Mouse (Mus musculus): ENCODE results near the gene Dnph1.
"Not testable (repeated sequence)": the region's sequence is repeated elsewhere in the genome, so short reads cannot be mapped to it uniquely, and the experiment has no call there.

The Dnph1 gene

GRCm38 (mm10) chr17:46496623-46497434, at the start of gene Dnph1:
Dnph1 (plus strand) TSS chr17:46496711.
- DNase-seq (ENCODE audit: extremely low read depth, low read depth): peak; percentile 93

GRCm38 (mm10) chr17:46452683-46453082, 43.8 kb upstream of the Dnph1 start:
- DNase-seq (ENCODE audit: extremely low read depth, low read depth): no peak

DNA sequence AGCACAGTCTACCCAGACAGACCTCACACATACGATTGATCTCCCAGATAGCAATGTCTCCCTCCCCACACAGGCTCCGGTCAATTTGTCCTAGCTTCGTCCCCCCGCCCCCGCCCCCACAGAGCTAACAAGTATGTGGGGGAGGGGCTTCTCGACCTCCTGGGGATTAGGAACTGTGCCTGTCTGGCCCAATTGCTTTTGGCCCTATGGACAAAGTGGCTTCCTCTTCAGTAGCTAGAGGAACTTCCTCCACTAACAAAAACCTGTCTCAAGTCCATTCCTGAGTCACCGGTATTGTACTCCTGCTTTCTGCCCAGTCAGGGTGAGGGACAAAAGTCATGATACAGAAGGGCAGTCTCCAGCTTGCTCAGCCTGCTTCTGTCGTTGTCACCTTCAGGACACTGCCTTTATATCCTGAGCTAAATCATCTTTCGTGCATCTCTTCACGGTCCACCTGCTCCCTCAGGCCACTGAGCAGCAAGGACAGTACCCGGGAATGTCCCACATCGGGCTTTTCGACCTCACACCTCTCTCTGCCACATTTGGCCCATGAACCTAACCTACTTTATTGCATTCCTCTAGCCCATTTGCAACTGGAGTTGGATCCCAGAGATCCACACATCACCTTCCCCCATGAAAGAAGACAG, 43.1 kb upstream of the Dnph1 start:
- DNase-seq (ENCODE audit: extremely low read depth, low read depth): no peak

DNA sequence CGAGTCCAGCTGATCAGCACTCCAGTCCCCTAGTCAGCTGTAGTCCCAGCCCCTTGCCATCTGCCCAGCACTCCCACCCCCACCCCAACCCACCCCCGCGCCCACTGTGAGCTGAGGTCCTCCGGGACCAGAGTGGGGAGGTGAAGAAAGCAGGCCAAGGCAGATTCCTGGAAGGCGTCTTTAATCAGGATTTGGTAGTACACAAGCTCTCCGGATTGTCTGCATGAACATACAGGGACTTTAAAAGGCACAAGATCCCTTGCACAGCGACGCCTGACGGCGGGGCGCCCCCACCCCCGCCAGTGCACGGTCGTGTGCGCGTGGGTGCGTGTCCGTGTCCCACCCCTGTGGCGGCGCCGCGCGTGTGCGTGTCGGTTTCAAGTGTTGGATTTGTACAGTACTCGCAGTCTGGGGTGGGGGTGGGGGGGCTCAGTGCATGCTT, 42.5 kb upstream of the Dnph1 start:
- no peak for DNase-seq (ENCODE audit: extremely low read depth, low read depth)

DNA sequence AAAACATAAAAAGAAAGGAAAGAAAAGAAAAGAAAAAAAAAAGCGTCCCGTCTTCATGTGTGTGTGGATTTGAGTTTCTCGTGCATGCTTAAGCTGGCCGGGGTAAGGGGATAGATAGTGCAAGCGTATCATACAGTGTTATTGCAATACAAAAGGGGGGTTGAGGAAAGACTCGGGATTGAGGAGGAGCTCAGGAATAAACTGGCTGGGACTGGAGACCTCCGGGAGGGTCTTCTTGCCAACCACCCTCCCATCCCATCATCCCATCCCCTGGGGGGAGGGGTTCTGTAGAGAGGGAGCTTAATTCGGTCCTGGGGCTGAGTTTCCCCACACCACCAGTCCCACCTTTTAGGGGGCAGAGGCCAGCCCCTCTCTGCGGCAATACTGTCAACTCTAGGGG, 42.0 kb upstream of the Dnph1 start:
- DNase-seq (ENCODE audit: extremely low read depth, low read depth): no peak

- DNase-seq (ENCODE audit: extremely low read depth, low read depth): no peak
Measured at GRCm38 (mm10) chr17:46455110-46455691, 41.3 kb upstream of the Dnph1 start.

DNA sequence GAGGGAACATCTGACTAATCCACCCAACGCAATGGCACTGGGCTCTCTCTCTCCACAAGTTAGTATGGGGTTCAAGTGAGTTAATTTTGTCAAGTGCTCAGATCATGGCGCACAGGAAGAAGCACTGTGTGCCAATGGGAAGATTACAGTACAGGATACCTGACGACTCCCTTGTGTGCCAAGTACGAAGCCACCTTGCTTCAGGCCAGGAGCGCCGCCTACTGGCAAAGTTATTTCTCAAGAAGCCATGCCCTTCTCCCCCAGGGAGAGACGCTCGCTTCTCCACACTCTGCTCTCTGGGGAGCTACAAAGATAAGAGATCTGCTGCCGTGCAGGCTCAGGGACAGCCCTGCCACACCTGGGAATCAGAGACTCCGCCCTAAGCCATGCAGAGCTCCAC, 38.7 kb upstream of the Dnph1 start:
- DNase-seq (ENCODE audit: extremely low read depth, low read depth): peak; percentile 54

DNA sequence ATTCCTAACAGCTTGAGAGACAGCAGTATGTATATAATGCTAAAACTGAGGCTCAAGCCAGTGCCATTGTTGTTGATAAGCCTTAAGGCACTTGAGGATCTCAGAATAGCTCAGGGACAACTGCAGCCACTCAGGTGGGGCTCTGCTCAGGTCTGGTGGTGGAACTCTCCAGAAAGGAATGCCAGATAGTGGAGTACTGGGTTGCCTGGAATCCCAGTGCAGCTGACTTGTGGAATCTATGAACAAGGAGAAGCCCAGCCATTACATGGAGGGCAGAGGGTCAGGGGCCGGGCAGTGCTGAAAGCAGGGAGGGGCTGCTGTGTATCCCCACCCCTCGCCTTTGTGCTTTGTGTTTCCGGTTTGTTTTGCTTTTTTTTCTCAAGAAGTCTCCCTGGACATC, 38.1 kb upstream of the Dnph1 start:
- DNase-seq (ENCODE audit: extremely low read depth, low read depth): no peak

DNA sequence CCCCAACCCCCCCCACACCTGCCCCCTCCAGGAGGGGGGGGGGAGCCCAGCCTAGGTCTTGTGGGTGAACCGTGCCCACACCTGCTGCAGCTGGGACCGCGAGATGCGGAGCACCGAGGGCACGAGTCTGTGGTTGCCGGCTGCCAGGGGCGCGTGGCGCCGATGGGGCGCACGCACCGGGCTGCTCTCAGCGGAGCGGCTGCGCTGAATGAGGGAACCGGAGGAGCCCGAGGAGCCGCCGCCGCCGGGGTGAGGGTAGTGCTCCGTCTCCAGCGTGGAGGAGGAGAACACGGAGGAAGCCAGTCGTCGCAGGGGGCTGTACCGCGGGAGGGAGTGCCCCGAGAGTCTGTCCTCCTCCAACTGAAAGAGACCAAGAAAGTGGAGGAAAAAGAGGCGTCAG, 35.8 kb upstream of the Dnph1 start:
- no peak for DNase-seq (ENCODE audit: extremely low read depth, low read depth)

DNA sequence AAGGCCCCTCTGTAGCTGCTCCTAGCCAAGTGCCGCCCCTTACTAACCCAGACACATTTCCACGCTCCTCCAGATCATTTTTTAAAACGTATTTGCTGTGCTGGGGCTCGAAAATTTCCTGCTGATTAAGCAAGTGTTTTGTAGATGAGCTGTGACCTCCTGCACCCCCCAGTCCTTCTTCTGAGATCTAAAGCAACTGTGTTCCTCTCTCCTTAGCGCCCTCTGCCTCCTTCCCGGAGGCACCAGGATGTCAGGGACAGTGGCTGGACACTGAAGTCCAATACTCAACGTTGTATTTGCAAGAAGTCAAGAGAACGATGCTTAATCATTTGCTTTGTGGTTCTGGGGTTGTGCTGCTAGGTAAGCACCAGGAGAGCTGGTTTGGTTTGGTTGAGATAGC, 35.2 kb upstream of the Dnph1 start:
- no peak for DNase-seq (ENCODE audit: extremely low read depth, low read depth)

DNA sequence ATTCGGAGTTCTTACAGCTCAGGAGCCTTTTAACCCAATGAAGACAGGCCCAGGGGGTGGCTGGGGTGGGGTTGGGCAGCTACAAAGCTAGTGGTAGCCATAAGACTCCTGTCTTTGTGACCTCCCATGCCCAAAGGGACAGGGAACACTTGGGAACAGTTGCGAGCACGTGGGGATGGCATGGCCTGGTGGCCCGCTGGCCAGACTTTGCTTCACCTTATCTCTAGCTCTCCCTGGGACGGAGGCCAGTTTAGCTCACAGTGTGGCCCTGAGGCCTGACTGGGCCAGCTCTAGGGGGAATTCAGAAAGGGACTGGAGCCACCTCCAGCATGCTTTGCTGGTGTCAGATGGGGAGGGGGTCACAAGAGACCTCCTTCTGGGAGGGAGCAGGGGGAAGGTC, 34.3 kb upstream of the Dnph1 start:
- no peak for DNase-seq (ENCODE audit: extremely low read depth, low read depth)

DNA sequence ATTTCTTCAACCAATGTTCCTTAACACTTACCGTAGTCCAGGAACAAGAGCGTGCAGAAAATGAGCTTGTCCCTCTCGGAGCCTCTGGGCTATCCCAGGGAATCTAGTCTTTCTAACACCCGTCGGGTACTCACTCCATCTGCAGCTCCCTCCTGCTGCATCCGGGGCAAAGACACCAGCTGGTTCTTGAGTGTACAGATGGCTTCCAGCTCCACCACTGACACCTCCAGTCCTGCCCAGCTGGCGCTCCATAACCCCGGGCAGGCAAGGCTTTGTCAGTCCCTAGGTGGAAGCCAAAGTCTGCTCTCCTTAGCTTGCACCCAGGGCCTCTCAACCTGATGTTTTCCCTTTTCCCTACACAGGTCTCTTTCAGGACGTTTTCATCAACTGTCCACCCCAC, 28.7 kb upstream of the Dnph1 start:
- DNase-seq (ENCODE audit: extremely low read depth, low read depth): no peak

DNA sequence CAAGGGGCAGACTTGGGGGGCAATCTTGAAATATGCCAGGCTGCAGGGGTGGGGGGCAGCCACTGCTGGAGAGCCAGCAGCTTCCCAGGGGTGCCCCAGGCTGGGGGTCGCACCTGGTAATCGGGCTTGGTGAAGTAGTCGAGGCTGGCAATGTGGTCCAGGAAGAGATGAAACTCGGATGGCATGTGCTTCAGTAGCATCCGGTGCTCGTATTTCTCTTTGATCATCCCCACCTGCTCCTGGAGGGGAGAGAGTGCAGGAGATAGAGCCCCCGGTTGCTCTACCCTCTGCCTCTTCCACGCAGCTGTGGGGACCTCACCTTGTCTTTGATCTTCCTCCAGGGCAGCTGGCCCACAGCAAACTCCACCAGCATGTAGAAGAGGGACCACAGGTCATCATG, 19.9 kb upstream of the Dnph1 start:
- no peak for DNase-seq (ENCODE audit: extremely low read depth, low read depth)

GRCm38 (mm10) chr17:46477286-46477685, 19.2 kb upstream of the Dnph1 start:
- no peak for DNase-seq (ENCODE audit: extremely low read depth, low read depth)

GRCm38 (mm10) chr17:46483561-46484001, 12.9 kb upstream of the Dnph1 start:
- DNase-seq (ENCODE audit: extremely low read depth, low read depth): no peak

GRCm38 (mm10) chr17:46484021-46484431, 12.5 kb upstream of the Dnph1 start:
- no peak for DNase-seq (ENCODE audit: extremely low read depth, low read depth)

- no peak for DNase-seq (ENCODE audit: extremely low read depth, low read depth)
Measured at GRCm38 (mm10) chr17:46484461-46484875, 12.0 kb upstream of the Dnph1 start.

- DNase-seq (ENCODE audit: extremely low read depth, low read depth): no peak
Measured at GRCm38 (mm10) chr17:46486995-46487394, 9.5 kb upstream of the Dnph1 start.

DNA sequence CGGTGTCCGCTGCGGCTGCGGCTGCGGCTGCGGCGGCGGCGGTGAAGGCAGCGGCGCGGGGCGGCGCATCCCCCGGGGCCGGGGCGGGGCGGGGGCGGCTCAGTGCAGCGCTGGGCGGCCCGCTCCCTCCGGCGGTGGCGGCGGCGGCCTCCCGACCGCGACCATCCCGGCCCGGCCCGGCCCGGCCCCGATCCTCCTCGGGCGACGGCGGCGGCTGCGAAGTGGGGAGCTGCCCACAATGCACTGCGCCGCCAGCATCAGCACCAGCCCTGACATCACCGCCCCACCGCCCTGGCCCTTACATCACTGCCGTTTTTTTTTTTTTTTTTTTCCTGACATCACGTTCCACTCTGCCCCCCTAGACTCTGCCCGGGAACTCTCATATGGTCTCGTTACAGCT, 9.1 kb upstream of the Dnph1 start, which contains the start of gene Ttbk1:
TSS of gene Ttbk1 (minus strand) at position 245 of the 400 bp plus-strand sequence.
- DNase-seq (ENCODE audit: extremely low read depth, low read depth): no peak

GRCm38 (mm10) chr17:46495486-46495885, 1.0 kb upstream of the Dnph1 start:
- no peak for DNase-seq (ENCODE audit: extremely low read depth, low read depth)

DNA sequence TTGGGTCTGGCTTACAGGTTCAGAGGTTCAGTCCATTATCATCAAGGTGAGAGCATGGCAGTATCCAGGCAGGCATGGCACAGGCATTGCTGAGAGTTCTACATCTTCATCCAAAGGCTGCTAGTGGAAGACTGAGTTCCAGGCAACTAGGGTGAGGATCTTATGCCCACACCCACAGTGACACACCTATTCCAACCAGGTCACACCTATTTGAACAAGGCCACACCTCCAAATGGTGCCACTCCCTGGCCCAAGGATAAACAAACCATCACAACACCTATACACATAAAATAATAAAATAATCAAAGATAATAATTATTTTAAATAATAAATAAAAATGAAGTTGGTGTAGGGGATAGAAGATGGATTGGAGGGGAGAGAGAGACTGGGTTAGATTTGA, 430 bp upstream of the Dnph1 start:
- not testable (repeated sequence) for DNase-seq (ENCODE audit: extremely low read depth, low read depth)

GRCm38 (mm10) chr17:46497956-46498355, 1.4 kb downstream of the Dnph1 start:
- DNase-seq (ENCODE audit: extremely low read depth, low read depth): no peak

Measured in MEL-GATA-1-ER (cell line).